Mouse (Mus musculus) heart, postnatal 36 days (tissue): ENCODE measurements around the gene Celf2. TPM values are rescaled to one million over a fixed set of nuclear protein-coding genes. Genes with fewer than 3 reads are reported as not detected.

Experiments
- DNase-seq, 2 experiments: peaks; one replicate each; pipeline ENCODE4 v3.0.0; 2021 to 2022
- intact Hi-C: fragments of 180-260 bp; cut with DNase I; formaldehyde crosslinking; loops from one replicate; pipeline ENCODE4 v1.15.1; 2025
- total RNA-seq, 2 experiments: library from RNA; stranded (reverse); gene quantifications; 2 replicates each; pipeline ENCODE4 v1.2.3; 2021

Gene Celf2
- total RNA-seq, 2 experiments from 2014 or later = 68.4 to 73.2 TPM

- intact Hi-C loops = loop anchor here (10.0 kb wide), 1 partner anchor 214 kb away; no protein-coding TSS in a partner anchor
- peak; percentile 38 to 62 for DNase-seq
These were observed 420.1 kb downstream of the Celf2 start for GRCm38 (mm10) chr2:7089069-7089834.

- intact Hi-C loops = loop anchor here (10.0 kb wide), 1 partner anchor 214 kb away; no protein-coding TSS in a partner anchor
- no peak for DNase-seq
These were observed 420.8 kb downstream of the Celf2 start for GRCm38 (mm10) chr2:7088536-7088935.

GRCm38 (mm10) chr2:7087480-7087879 lies 421.9 kb downstream of the Celf2 start:
- DNase-seq = peak in 1 of 2 experiments; percentile 33
- intact Hi-C loops = loop anchor here (10.0 kb wide), 1 partner anchor 213 kb away; no protein-coding TSS in a partner anchor

- intact Hi-C loops = loop anchor here (10.0 kb wide), 1 partner anchor 209 kb away; no protein-coding TSS in a partner anchor
These were observed 425.8 kb downstream of the Celf2 start for GRCm38 (mm10) chr2:7083489-7084090.

GRCm38 (mm10) chr2:7082376-7083025 lies 426.9 kb downstream of the Celf2 start:
- DNase-seq = no peak
- intact Hi-C loops = loop anchor here (10.0 kb wide), 1 partner anchor 208 kb away; no protein-coding TSS in a partner anchor

More at GRCm38 (mm10) chr2:7083489-7084090, 425.8 kb downstream of the Celf2 start:
- DNase-seq = no peak

- intact Hi-C loops = loop anchor here (10.0 kb wide), 1 partner anchor 206 kb away; no protein-coding TSS in a partner anchor
- DNase-seq = peak; percentile 59 to 67
These were observed 428.3 kb downstream of the Celf2 start for GRCm38 (mm10) chr2:7080794-7081783.

- DNase-seq = no peak
- intact Hi-C loops = loop anchor here (10.0 kb wide), 1 partner anchor 205 kb away; no protein-coding TSS in a partner anchor
These were observed 429.3 kb downstream of the Celf2 start for GRCm38 (mm10) chr2:7080086-7080485.

GRCm38 (mm10) chr2:7079390-7079789 lies 430.0 kb downstream of the Celf2 start:
- no peak for DNase-seq

GRCm38 (mm10) chr2:7073730-7074129 lies 435.6 kb downstream of the Celf2 start:
- intact Hi-C loops = no loop called here
- no peak for DNase-seq

More at GRCm38 (mm10) chr2:7079390-7079789, 430.0 kb downstream of the Celf2 start:
- intact Hi-C loops = no loop called here

- no peak for DNase-seq
- intact Hi-C loops = no loop called here
These were observed 436.8 kb downstream of the Celf2 start for GRCm38 (mm10) chr2:7072344-7073265.

GRCm38 (mm10) chr2:7069458-7069857 lies 439.9 kb downstream of the Celf2 start:
- DNase-seq = no peak
- intact Hi-C loops = no loop called here

GRCm38 (mm10) chr2:7068281-7068680 lies 441.1 kb downstream of the Celf2 start:
- DNase-seq = no peak
- intact Hi-C loops = no loop called here

- intact Hi-C loops = loop anchor here (5.0 kb wide), 1 partner anchor 179 kb away; no protein-coding TSS in a partner anchor
- no peak for DNase-seq
These were observed 445.7 kb downstream of the Celf2 start for GRCm38 (mm10) chr2:7063574-7064192.

- intact Hi-C loops = loop anchor here (5.0 kb wide), 1 partner anchor 182 kb away; no protein-coding TSS in a partner anchor
- DNase-seq = peak in 1 of 2 experiments; percentile 32
These were observed 448.8 kb downstream of the Celf2 start for GRCm38 (mm10) chr2:7060490-7061105.

- no peak for DNase-seq
- intact Hi-C loops = loop anchor here (5.0 kb wide), 1 partner anchor 39 kb away; no protein-coding TSS in a partner anchor
These were observed 453.0 kb downstream of the Celf2 start for GRCm38 (mm10) chr2:7056401-7056800.

- no peak for DNase-seq
- intact Hi-C loops = loop anchor here (5.0 kb wide), 1 partner anchor 39 kb away; no protein-coding TSS in a partner anchor
These were observed 453.4 kb downstream of the Celf2 start for GRCm38 (mm10) chr2:7055958-7056357.

- intact Hi-C loops = no loop called here
- no peak for DNase-seq
These were observed 458.3 kb downstream of the Celf2 start for GRCm38 (mm10) chr2:7051090-7051489.
